Mouse (Mus musculus) midbrain, embryonic 11.5 days (tissue): Measurements from ENCODE around the gene Il18bp. TPM values are rescaled to one million over a fixed set of nuclear protein-coding genes. Genes with fewer than 3 reads are reported as not detected.
A peak's percentile ranks its signal among the peaks of the same experiment; 100 is the strongest.

Experiments
- ATAC-seq: fragments of 200-750 bp; cut with Nextera tagmentation; 2 replicates; pipeline ENCODE4 v1.8.0; 2017; ENCODE audit warnings: moderate TSS enrichment, moderate library complexity; ENCODE audit not compliant: low FRiP score
- DNase-seq: peaks from one replicate; pipeline ENCODE4 v3.0.0; 2015; ENCODE audit warnings: low spot score; ENCODE audit errors: missing footprints
- H3K27ac ChIP-seq: fragments of 300-500 bp; sonication (generic); 2 replicates; pipeline ENCODE4 v1.5.1; 2014; ENCODE audit warnings: low read depth, low read length
- H3K27me3 ChIP-seq: fragments of 300-500 bp; sonication (generic); 2 replicates; pipeline ENCODE4 v1.6.1; 2014; ENCODE audit warnings: mild to moderate bottlenecking, low read length, moderate library complexity, mixed read lengths; ENCODE audit not compliant: control insufficient read depth, insufficient read depth
- H3K36me3 ChIP-seq: fragments of 300-500 bp; sonication (generic); 2 replicates; pipeline ENCODE4 v1.6.1; 2014; ENCODE audit warnings: mild to moderate bottlenecking, low read length, moderate library complexity, mixed read lengths; ENCODE audit not compliant: control insufficient read depth, insufficient read depth
- H3K4me1 ChIP-seq: fragments of 300-500 bp; sonication (generic); 2 replicates; pipeline ENCODE4 v1.6.1; 2014; ENCODE audit warnings: low read length; ENCODE audit not compliant: control insufficient read depth, insufficient read depth
- H3K4me2 ChIP-seq: fragments of 300-500 bp; sonication (generic); 2 replicates; pipeline ENCODE4 v1.6.1; 2014; ENCODE audit warnings: mild to moderate bottlenecking, moderate library complexity
- H3K4me3 ChIP-seq: fragments of 300-500 bp; sonication (generic); 2 replicates; pipeline ENCODE4 v1.5.1; 2014; ENCODE audit warnings: low read depth, low read length
- H3K9ac ChIP-seq: fragments of 300-500 bp; sonication (generic); 2 replicates; pipeline ENCODE4 v1.6.1; 2014; ENCODE audit warnings: low read length
- H3K9me3 ChIP-seq: fragments of 300-500 bp; sonication (generic); 2 replicates; pipeline ENCODE4 v1.6.1; 2016; ENCODE audit warnings: low read length; ENCODE audit not compliant: control insufficient read depth
- WGBS: fragments of 180-500 bp; shearing (Covaris S2); extraction: QIAGEN DNeasy Blood & Tissue Kit; methylation state at CpG from one replicate; pipeline ENCODE4 v1.1.7; 2014; 5-methylcytosine and 5-hydroxymethylcytosine counted together
- polyA plus RNA-seq: library from polyadenylated mRNA; unstranded; fragments of >200 nt; fragmentation: Nextera tagmentation; extraction: Ambion mirVana; gene quantifications from 2 replicates; pipeline ENCODE4 v1.2.1, GENCODE M21; 2014

The Il18bp gene
- polyA plus RNA-seq, 1 experiment from 2014 or later: 3.4 TPM

DNA sequence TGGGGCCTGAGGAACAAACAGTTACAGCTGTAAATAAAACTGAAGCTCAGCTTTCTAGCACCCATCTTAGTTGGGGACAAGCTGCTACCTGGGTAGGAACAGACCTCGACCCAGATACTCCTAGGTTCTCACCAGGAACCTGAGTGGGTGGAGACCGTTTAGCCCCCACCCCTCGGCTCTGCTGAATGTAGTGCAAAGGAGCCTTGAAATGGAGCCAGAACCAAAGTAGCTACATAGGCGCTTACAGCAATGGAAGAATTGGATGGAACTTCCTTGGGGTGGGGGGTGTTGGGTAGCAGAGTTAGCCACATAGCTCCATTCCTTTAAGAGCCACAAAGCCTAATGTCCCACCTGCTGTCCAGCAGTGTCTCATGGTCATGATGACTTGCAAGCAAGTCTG is 1.6 kb downstream of the Il18bp start:
- H3K36me3 ChIP-seq: peaks cover 40% of the 10 kb centered on the region

DNA sequence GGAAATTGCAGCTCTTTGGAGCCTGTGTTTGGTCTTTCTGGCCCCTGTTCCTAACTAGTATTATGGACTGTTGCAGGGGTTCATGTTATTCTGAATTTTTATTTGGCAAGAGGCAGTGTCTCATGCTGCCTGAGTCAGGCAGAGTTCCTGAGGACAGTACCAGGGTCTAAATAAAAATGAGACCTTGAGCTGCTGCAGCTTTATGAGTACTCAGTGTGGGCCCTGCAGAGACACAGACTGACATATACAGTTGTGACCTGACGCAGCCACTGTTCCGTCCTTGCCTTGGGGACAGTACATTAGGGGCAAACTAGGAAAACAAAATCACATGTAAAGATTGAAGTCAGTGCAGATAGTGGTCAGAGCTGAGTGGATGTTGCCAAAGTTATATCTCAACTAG is 3.5 kb downstream of the Il18bp start:
- no peak for ATAC-seq
- no peak for DNase-seq
- Histone ChIP-seq H3K27ac (no peak overlapping the region), H3K9ac (no peak overlapping the region), H3K27me3 (no peaks in the 10 kb centered on the region), H3K36me3 (peaks cover 57% of the 10 kb centered on the region), H3K4me1 (no peaks in the 10 kb centered on the region), H3K9me3 (no peaks in the 10 kb centered on the region), H3K4me2 (no peak overlapping the region), H3K4me3 (no peak overlapping the region)
- 92% methylated on average over 2 of the region's 2 CpGs for WGBS

More for the DNA sequence above, 1.6 kb downstream of the Il18bp start:
- H3K27me3 ChIP-seq: no peaks in the 10 kb centered on the region
- no peaks in the 10 kb centered on the region for H3K4me1 ChIP-seq
- ATAC-seq (no peak), DNase-seq (no peak)
- 84% methylated on average over 4 of the region's 4 CpGs for WGBS
- no peak overlapping the region for H3K27ac ChIP-seq
- H3K4me2 ChIP-seq: no peak overlapping the region
- no peak overlapping the region for H3K9ac ChIP-seq
- H3K9me3 ChIP-seq: no peaks in the 10 kb centered on the region
- no peak overlapping the region for H3K4me3 ChIP-seq

GRCm38 (mm10) chr7:102013416-102013815 is 5.1 kb downstream of the Il18bp start:
- DNase-seq (peak; percentile 86), ATAC-seq (no peak)
- no peaks in the 10 kb centered on the region for H3K9me3 ChIP-seq
- no peak overlapping the region for H3K4me2 ChIP-seq
- no peak overlapping the region for H3K9ac ChIP-seq
- H3K36me3 ChIP-seq: peaks cover 70% of the 10 kb centered on the region
- no peaks in the 10 kb centered on the region for H3K27me3 ChIP-seq
- no peak overlapping the region for H3K27ac ChIP-seq
- no peaks in the 10 kb centered on the region for H3K4me1 ChIP-seq
- no peak overlapping the region for H3K4me3 ChIP-seq
- 91% methylated on average over 8 of the region's 8 CpGs for WGBS

- H3K36me3 ChIP-seq: peaks cover 74% of the 10 kb centered on the region
- no peak overlapping the region for H3K27ac ChIP-seq
- H3K9ac ChIP-seq: no peak overlapping the region
- DNase-seq: no peak
- H3K27me3 ChIP-seq: no peaks in the 10 kb centered on the region
- H3K4me3 ChIP-seq: no peak overlapping the region
- no peaks in the 10 kb centered on the region for H3K4me1 ChIP-seq
- ATAC-seq: no peak
- no peaks in the 10 kb centered on the region for H3K9me3 ChIP-seq
- 93% methylated on average over 9 of the region's 9 CpGs for WGBS
- no peak overlapping the region for H3K4me2 ChIP-seq
These were observed 6.6 kb downstream of the Il18bp start for GRCm38 (mm10) chr7:102011855-102012254.

- Histone ChIP-seq H3K4me3 (no peak overlapping the region), H3K9ac (no peak overlapping the region), H3K4me2 (no peak overlapping the region), H3K4me1 (no peaks in the 10 kb centered on the region), H3K27ac (no peak overlapping the region), H3K9me3 (no peaks in the 10 kb centered on the region), H3K27me3 (no peaks in the 10 kb centered on the region), H3K36me3 (peaks cover 47% of the 10 kb centered on the region)
- no peak for ATAC-seq
- WGBS: 97% methylated on average over 1 of the region's 1 CpGs
- DNase-seq: no peak
These were observed 12.0 kb downstream of the Il18bp start for GRCm38 (mm10) chr7:102006520-102006919.

DNA sequence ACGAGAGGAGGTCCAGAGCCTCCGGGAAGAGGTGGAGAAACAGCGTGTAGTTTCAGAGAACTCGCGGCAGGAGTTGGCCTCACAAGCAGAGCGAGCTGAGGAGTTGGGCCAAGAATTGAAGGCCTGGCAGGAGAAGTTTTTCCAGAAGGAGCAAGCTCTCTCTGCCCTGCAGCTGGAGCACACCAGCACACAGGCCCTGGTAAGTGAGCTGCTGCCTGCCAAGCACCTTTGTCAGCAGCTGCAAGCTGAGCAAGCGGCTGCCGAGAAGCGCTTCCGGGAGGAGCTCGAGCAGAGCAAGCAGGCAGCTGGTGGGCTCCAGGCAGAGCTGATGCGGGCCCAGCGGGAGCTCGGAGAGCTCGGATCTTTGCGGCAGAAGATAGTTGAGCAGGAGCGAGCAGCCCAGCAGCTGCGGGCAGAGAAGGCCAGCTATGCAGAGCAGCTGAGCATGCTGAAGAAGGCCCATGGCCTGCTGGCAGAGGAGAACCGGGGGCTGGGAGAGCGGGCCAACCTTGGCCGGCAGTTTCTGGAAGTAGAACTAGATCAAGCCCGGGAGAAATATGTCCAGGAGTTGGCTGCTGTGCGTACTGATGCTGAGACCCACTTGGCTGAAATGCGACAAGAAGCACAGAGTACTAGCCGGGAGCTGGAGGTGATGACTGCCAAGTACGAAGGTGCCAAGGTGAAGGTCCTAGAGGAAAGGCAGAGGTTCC is 17.4 kb downstream of the Il18bp start:
- no peak overlapping the region for H3K27ac ChIP-seq
- no peak overlapping the region for H3K4me2 ChIP-seq
- no peak overlapping the region for H3K9ac ChIP-seq
- H3K4me3 ChIP-seq: no peak overlapping the region
- H3K4me1 ChIP-seq: no peaks in the 10 kb centered on the region
- ATAC-seq: no peak
- DNase-seq: no peak
- H3K36me3 ChIP-seq: peaks cover 51% of the 10 kb centered on the region
- WGBS: 92% methylated on average over 26 of the region's 26 CpGs
- H3K9me3 ChIP-seq: no peaks in the 10 kb centered on the region
- H3K27me3 ChIP-seq: no peaks in the 10 kb centered on the region

DNA sequence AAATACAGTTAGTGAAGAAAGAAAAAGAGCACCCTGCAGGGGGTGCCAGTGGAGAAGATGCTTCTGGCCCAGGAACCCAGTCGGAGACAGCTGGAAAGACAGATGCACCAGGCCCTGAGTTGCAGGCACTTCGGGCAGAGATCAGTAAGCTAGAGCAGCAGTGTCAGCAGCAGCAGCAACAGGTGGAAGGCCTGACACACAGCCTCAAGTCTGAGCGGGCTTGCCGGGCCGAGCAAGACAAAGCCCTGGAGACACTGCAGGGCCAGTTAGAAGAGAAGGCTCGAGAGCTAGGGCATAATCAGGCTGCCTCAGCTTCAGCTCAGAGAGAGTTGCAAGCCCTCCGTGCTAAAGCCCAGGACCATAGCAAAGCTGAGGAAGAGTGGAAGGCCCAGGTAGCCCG is 18.2 kb downstream of the Il18bp start:
- H3K4me2 ChIP-seq: no peak overlapping the region
- WGBS: 93% methylated on average over 8 of the region's 8 CpGs
- H3K36me3 ChIP-seq: peaks cover 56% of the 10 kb centered on the region
- no peaks in the 10 kb centered on the region for H3K27me3 ChIP-seq
- DNase-seq: no peak
- no peak overlapping the region for H3K27ac ChIP-seq
- no peaks in the 10 kb centered on the region for H3K4me1 ChIP-seq
- no peak for ATAC-seq
- H3K9me3 ChIP-seq: no peaks in the 10 kb centered on the region
- no peak overlapping the region for H3K9ac ChIP-seq
- H3K4me3 ChIP-seq: no peak overlapping the region

DNA sequence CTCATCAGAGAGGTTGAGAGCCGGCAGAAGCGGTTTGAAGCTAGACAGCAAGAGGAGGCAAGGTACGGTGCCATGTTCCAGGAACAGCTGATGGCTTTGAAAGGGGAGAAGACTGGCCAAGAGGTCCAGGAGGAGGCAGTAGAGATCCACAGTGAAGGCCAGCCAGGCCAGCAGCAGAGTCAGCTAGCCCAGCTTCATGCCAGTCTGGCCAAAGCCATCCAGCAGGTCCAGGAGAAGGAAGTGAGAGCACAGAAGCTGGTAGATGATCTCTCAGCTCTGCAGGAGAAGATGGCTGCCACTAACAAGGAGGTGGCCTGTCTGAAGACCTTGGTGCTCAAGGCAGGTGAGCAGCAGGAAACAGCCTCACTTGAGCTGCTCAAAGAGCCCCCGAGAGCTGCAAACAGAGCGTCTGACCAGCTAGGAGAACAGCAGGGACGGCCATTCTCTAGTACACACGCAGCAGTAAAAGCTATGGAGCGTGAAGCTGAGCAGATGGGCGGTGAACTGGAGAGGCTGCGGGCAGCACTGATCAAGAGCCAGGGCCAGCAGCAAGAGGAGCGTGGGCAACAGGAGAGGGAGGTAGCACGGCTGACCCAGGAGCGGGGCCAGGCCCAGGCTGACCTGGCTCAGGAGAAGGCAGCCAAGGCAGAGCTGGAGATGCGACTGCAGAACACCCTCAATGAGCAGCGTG is 18.9 kb downstream of the Il18bp start:
- 91% methylated on average over 15 of the region's 15 CpGs for WGBS
- ATAC-seq: no peak

GRCm38 (mm10) chr7:101998194-101998927 is 20.1 kb downstream of the Il18bp start:
- 76% methylated on average over 14 of the region's 14 CpGs for WGBS
- ATAC-seq (peak; percentile 66), DNase-seq (peak; percentile 96)
- H3K27me3 ChIP-seq: no peaks in the 10 kb centered on the region
- no peaks in the 10 kb centered on the region for H3K9me3 ChIP-seq
- no peaks in the 10 kb centered on the region for H3K4me1 ChIP-seq
- H3K36me3 ChIP-seq: peaks cover 64% of the 10 kb centered on the region
- H3K4me3 ChIP-seq: no peak overlapping the region
- no peak overlapping the region for H3K9ac ChIP-seq
- no peak overlapping the region for H3K4me2 ChIP-seq
- H3K27ac ChIP-seq: no peak overlapping the region

More for the DNA sequence above, 18.9 kb downstream of the Il18bp start:
- Histone ChIP-seq H3K4me2 (no peak overlapping the region), H3K36me3 (peaks cover 59% of the 10 kb centered on the region), H3K4me3 (no peak overlapping the region), H3K4me1 (no peaks in the 10 kb centered on the region), H3K27ac (no peak overlapping the region), H3K27me3 (no peaks in the 10 kb centered on the region), H3K9ac (no peak overlapping the region), H3K9me3 (no peaks in the 10 kb centered on the region)
- no peak for DNase-seq
